ENCODE assay signal across 8 mouse cellular contexts in the genomic region with DNA sequence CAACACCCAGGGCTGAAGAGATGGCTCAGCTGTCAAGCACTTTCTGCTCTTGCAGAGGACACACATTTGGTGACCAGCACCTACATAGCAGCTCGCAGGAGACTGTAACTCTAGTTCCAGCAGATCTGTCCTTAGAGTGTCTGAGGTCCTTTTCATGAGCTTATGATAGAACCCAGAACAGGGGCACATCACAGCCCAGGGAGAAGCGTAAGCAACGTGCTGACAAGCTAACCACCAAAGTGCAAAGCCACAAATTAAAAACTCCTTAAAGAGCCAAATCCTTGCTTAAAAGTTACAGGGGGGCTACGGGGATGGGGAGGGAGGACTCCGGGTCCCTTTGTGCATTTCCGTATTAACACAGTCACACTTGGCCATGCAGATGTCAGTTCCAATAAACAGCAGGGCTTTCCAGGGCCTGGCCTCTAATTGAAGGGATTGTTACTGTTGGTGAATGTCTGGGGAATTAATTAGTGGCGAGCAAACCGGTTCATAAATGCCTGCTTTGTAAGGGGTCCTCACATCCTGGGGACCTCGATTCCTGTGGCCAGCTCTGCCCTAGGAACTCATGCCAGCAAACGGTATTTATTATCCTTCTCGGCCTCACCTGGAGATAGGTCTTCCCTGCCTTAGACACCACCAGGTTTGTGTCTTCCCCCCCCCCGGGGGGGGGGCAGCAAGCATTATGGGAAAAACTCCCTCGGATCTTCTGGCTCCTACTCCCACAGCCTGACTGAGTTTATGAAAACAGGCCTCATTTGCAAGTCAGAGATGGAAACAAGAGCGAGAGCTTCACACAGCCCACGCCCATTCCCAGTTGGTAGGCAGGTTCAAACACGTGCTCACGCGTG.
DNase-seq lines count a peak whose midpoint lies in the region; ATAC-seq lines count a peak whose summit lies in the region.

No protein-coding gene starts in this region.

- 51% methylated on average over 18 of the region's 18 CpGs for WGBS in heart, embryonic 13.5 days

- intact Hi-C loops in heart, postnatal 36 days (cut with DNase I), result loop anchor here (2.0 to 5.0 kb wide), 4 partner anchors 130 to 435 kb away; no protein-coding TSS in a partner anchor

- peaks cover 58% of the 10 kb centered on the region for H3K4me1 ChIP-seq in heart, embryonic 13.5 days

- H3K36me3 ChIP-seq in heart, embryonic 13.5 days, result no peaks in the 10 kb centered on the region

- peak overlapping the region; percentile 59 for H3K9ac ChIP-seq in heart, embryonic 13.5 days

- H3K27me3 ChIP-seq in heart, embryonic 13.5 days (replicated peaks), result no peaks in the 10 kb centered on the region

- H3K27ac ChIP-seq in heart, embryonic 13.5 days (replicated peaks), result peak overlapping the region; percentile 33; the same call in 1 of the 2 replicates

- H3K9me3 ChIP-seq in heart, embryonic 13.5 days, result no peaks in the 10 kb centered on the region

- no peak for ATAC-seq in heart, embryonic 13.5 days (ENCODE audit: extremely low read depth, insufficient number of reproducible peaks, low FRiP score, low TSS enrichment)

- DNase-seq in heart, postnatal 36 days, result no peak
- DNase-seq in frontal cortex, postnatal 25 days (ENCODE audit: low spot score in 2 of 2), result peak; percentile 62 to 66
- DNase-seq in left cerebral cortex, adult 9 months (ENCODE audit: low spot score in 2 of 2), result peak; percentile 87 to 92
- DNase-seq in right cerebral cortex, postnatal 25 days, result peak; percentile 84
- no peak for DNase-seq in adrenal gland, adult 8-10 months
- DNase-seq in ovary, postnatal 10 days (ENCODE audit: low spot score), result no peak
- DNase-seq in adrenal gland, adult 18-20 months (ENCODE audit: low spot score in 2 of 2), result no peak

- no peak overlapping the region for H3K4me3 ChIP-seq in heart, embryonic 13.5 days

- H3K4me2 ChIP-seq in heart, embryonic 13.5 days, result no peak overlapping the region

Comparison
In these comparisons a context has a peak if more than half of its experiments do, and no peak if none do; other contexts are left out.
1. DNase-seq: peak in frontal cortex, postnatal 25 days (2 of 2), left cerebral cortex, adult 9 months (2 of 2) and right cerebral cortex, postnatal 25 days (single experiment); none in heart, postnatal 36 days (0 of 2), adrenal gland, adult 8-10 months (single experiment), ovary, postnatal 10 days (single experiment) and adrenal gland, adult 18-20 months (0 of 2).